Mouse (Mus musculus) heart, embryonic 13.5 days (tissue): ENCODE data around the gene Itpr1. TPM values are rescaled to one million over a fixed set of nuclear protein-coding genes. Genes with fewer than 3 reads are reported as not detected.

Experiments
- ATAC-seq: fragments of 200-750 bp; cut with Nextera tagmentation; 2 replicates; pipeline ENCODE4 v1.8.0; 2017; ENCODE audit warnings: moderate TSS enrichment; ENCODE audit not compliant: insufficient number of reproducible peaks, low FRiP score, low TSS enrichment; ENCODE audit errors: extremely low read depth
- H3K27ac ChIP-seq: fragments of 300-500 bp; sonication (generic); replicated peaks from 2 replicates; pipeline ENCODE4 v1.5.1; 2015; ENCODE audit warnings: moderate library complexity, mild to moderate bottlenecking, inconsistent platforms
- H3K27me3 ChIP-seq: fragments of 300-500 bp; sonication (generic); replicated peaks from 2 replicates; pipeline ENCODE4 v1.6.1; 2015; ENCODE audit warnings: mild to moderate bottlenecking, inconsistent platforms
- H3K36me3 ChIP-seq: fragments of 300-500 bp; sonication (generic); 2 replicates; pipeline ENCODE4 v1.6.1; 2015; ENCODE audit warnings: mild to moderate bottlenecking, inconsistent platforms
- H3K4me1 ChIP-seq: fragments of 300-500 bp; sonication (generic); 2 replicates; pipeline ENCODE4 v1.6.1; 2015; ENCODE audit warnings: inconsistent platforms
- H3K4me2 ChIP-seq: fragments of 300-500 bp; sonication (generic); 2 replicates; pipeline ENCODE4 v1.6.1; 2015; ENCODE audit warnings: inconsistent platforms, mild to moderate bottlenecking, moderate library complexity
- H3K4me3 ChIP-seq: fragments of 300-500 bp; sonication (generic); 2 replicates; pipeline ENCODE4 v1.5.1; 2015; ENCODE audit warnings: moderate library complexity, mild to moderate bottlenecking, inconsistent platforms
- H3K9ac ChIP-seq: fragments of 300-500 bp; sonication (generic); 2 replicates; pipeline ENCODE4 v1.6.1; 2015; ENCODE audit warnings: inconsistent platforms, mild to moderate bottlenecking, moderate library complexity
- H3K9me3 ChIP-seq: fragments of 300-500 bp; sonication (generic); 2 replicates; pipeline ENCODE4 v1.6.1; 2016; ENCODE audit warnings: inconsistent platforms
- WGBS: fragments of 180-500 bp; shearing (Covaris S2); methylation state at CpG from one replicate; pipeline ENCODE4 v1.1.7; 2015; ENCODE audit warnings: mixed read lengths; 5-methylcytosine and 5-hydroxymethylcytosine counted together
- polyA plus RNA-seq: library from polyadenylated mRNA; unstranded; fragments of >200 nt; fragmentation: Nextera tagmentation; extraction: Ambion mirVana; gene quantifications from 2 replicates; pipeline ENCODE4 v1.2.1, GENCODE M21; 2015

Itpr1 gene
- polyA plus RNA-seq, 1 experiment from 2014 or later, result 12.1 TPM

DNA sequence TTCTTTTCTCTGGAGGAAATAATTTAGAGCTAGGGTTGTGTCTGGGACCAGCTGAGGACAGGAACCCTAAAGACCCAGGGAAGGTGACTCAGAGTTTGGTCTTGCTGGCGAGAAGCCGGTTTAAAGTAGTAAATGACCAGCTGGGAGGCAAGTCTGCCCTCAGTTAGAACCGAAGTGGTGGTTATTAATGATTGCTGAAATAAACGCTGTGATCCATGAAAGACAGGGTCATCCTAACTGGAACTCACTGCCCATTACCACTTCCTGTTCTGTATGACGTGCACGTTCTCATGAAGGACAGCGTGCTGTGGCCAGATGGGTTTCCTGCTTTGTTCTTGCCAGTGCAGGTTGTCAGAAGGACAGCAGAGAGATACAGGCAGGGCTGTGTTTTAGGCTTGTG, 232.1 kb downstream of the Itpr1 start:
- 79% methylated on average over 7 of the region's 7 CpGs for WGBS
- no peak overlapping the region; the same call in 1 of the 2 replicates for H3K9ac ChIP-seq
- H3K4me3 ChIP-seq, result no peak overlapping the region

GRCm38 (mm10) chr6:108446766-108447165, 233.9 kb downstream of the Itpr1 start:
- Histone ChIP-seq H3K4me3 (no peak overlapping the region), H3K27ac (peak overlapping the region; percentile 85)

More for the DNA sequence above, 232.1 kb downstream of the Itpr1 start:
- H3K9me3 ChIP-seq, result peaks cover 7% of the 10 kb centered on the region; the same call in 1 of the 2 replicates
- H3K27ac ChIP-seq, result peak overlapping the region; percentile 50
- peaks cover 50% of the 10 kb centered on the region for H3K4me1 ChIP-seq
- H3K4me2 ChIP-seq, result no peak overlapping the region
- peaks cover 39% of the 10 kb centered on the region for H3K36me3 ChIP-seq
- ATAC-seq, result no peak
- H3K27me3 ChIP-seq, result no peaks in the 10 kb centered on the region

GRCm38 (mm10) chr6:108447179-108447845, 234.4 kb downstream of the Itpr1 start:
- no peaks in the 10 kb centered on the region for H3K9me3 ChIP-seq
- H3K27ac ChIP-seq, result peak overlapping the region; percentile 85
- peaks cover 64% of the 10 kb centered on the region for H3K4me1 ChIP-seq
- ATAC-seq, result no peak
- peak overlapping the region; percentile 30; the same call in 1 of the 2 replicates for H3K4me2 ChIP-seq
- 40% methylated on average over 8 of the region's 8 CpGs for WGBS
- no peaks in the 10 kb centered on the region for H3K27me3 ChIP-seq
- H3K36me3 ChIP-seq, result peaks cover 25% of the 10 kb centered on the region
- no peak overlapping the region for H3K9ac ChIP-seq
- H3K4me3 ChIP-seq, result no peak overlapping the region

More at GRCm38 (mm10) chr6:108446766-108447165, 233.9 kb downstream of the Itpr1 start:
- Histone ChIP-seq H3K4me2 (no peak overlapping the region), H3K36me3 (peaks cover 30% of the 10 kb centered on the region), H3K9ac (no peak overlapping the region), H3K27me3 (no peaks in the 10 kb centered on the region), H3K9me3 (no peaks in the 10 kb centered on the region), H3K4me1 (peaks cover 62% of the 10 kb centered on the region)
- no peak for ATAC-seq
- WGBS, result 58% methylated on average over 1 of the region's 1 CpGs

DNA sequence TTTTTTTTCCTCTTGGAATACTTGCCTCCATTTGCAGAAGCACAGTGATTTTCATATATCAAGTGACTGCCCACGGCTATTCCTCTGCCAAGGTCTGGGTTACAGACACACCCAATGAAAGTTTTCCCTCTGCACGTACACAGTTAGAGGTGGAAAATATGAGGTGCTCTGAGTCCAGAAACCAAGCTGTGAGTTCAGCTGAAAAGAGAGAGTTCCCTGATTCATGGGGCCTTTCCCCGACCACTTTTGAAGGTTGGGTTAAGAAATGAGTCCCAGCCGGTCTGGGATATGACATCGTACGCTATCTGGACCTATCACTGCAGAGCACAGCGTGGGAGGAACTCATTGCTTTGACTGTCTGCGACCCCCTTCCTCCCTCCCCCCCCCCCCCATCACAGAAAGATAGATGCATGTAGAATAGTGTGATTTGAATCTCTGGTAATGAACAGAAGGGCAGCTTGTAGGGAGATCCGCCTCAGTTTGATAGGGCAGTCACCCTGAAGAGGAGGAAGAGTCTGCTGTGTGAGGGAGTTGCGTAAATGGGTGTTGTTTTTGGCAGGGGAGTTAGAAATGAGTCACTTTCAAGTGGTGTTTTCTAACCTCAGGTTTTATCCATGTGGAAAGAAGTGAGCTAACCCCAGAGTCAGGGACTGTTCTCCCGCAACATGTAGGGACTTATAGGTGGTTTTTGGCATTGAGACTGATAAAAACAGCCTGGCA, 235.3 kb downstream of the Itpr1 start:
- peak; percentile 9; the same call in 1 of the 2 replicates for ATAC-seq
- peaks cover 64% of the 10 kb centered on the region for H3K4me1 ChIP-seq
- H3K4me3 ChIP-seq, result no peak overlapping the region
- H3K9me3 ChIP-seq, result no peaks in the 10 kb centered on the region
- peak overlapping the region; percentile 30 for H3K4me2 ChIP-seq
- H3K27ac ChIP-seq, result peak overlapping the region; percentile 85
- 0 out of 2 replicates have a peak overlapping the region, but pooled peaks have one; percentile 11 for H3K9ac ChIP-seq
- H3K36me3 ChIP-seq, result peaks cover 17% of the 10 kb centered on the region
- WGBS, result 42% methylated on average over 11 of the region's 11 CpGs
- H3K27me3 ChIP-seq, result no peaks in the 10 kb centered on the region

DNA sequence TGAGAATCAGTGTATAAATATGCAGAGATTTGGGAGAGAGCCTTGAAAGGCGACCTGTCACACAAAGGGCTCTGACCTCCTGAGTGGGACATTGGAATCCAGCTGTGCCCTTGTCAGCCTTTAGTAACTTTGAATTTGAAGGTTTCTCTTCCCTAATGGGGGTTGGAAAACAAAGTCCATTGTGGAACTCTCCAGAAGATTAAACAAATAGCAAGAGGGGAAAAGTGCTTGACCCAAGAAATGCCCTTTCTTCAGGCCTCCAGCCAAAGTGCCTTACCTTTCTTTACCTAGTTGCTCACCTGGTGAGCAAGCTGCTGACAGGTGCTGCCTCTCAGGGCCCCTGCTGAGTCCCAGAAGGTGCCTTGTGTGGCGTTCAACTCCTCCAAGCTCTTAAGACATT, 236.0 kb downstream of the Itpr1 start:
- Histone ChIP-seq H3K27me3 (no peaks in the 10 kb centered on the region), H3K4me1 (peaks cover 58% of the 10 kb centered on the region), H3K4me3 (no peak overlapping the region), H3K9me3 (no peaks in the 10 kb centered on the region), H3K4me2 (no peak overlapping the region), H3K36me3 (peaks cover 13% of the 10 kb centered on the region; the same call in 1 of the 2 replicates), H3K27ac (peak overlapping the region; percentile 85), H3K9ac (no peak overlapping the region)
- no peak for ATAC-seq
- 67% methylated on average over 2 of the region's 2 CpGs for WGBS

DNA sequence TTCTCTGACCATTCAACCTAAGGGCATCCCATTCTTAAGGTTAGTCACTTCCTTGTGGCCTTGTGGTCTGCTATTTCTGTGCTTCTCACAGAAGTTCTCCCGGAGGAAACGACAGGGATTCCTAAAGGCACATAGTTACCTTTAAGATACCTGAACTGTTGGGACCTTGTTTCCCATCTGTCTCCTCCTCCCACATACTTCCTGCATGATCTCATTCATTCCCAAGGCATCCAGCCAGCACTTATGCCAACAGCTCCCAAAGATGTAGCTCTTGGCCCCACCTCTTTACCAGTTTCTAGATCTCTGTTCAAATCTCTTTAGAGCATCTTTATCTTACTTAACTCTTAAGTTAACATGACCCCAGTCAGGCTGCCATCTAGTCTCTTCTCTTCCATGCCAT, 238.6 kb downstream of the Itpr1 start:
- Histone ChIP-seq H3K27ac (0 out of 2 replicates have a peak overlapping the region, but pooled peaks have one; percentile 8), H3K9me3 (no peaks in the 10 kb centered on the region), H3K9ac (no peak overlapping the region), H3K4me2 (no peak overlapping the region), H3K36me3 (peaks cover 10% of the 10 kb centered on the region; the same call in 1 of the 2 replicates), H3K27me3 (no peaks in the 10 kb centered on the region), H3K4me1 (peaks cover 59% of the 10 kb centered on the region), H3K4me3 (no peak overlapping the region)
- no peak for ATAC-seq
- 44% methylated on average over 2 of the region's 2 CpGs for WGBS

DNA sequence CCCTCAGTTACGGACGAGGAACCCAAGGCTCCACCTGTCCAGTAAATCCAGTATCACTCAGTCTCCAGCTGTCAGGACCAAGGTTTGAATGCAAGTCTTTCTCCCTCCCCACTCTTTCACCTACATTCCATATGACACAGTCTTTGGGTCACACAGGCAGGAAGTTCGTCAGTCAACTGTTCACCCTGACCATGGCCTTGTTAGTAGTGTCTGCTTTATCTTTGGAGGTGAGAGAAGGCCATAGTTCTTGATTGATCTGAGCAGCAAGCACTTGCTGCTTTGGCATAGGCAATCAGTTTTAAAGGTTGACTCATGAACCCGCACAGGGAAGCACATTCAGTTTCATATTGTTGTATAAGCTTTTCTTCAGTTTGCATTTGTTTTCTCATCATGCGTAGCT, 240.7 kb downstream of the Itpr1 start:
- H3K4me3 ChIP-seq, result no peak overlapping the region
- no peak overlapping the region for H3K9ac ChIP-seq
- H3K27ac ChIP-seq, result no peak overlapping the region
- H3K27me3 ChIP-seq, result no peaks in the 10 kb centered on the region
- no peak overlapping the region for H3K4me2 ChIP-seq
- H3K36me3 ChIP-seq, result peaks cover 10% of the 10 kb centered on the region; the same call in 1 of the 2 replicates
- peaks cover 57% of the 10 kb centered on the region for H3K4me1 ChIP-seq
- ATAC-seq, result no peak
- 80% methylated on average over 5 of the region's 5 CpGs for WGBS
- H3K9me3 ChIP-seq, result no peaks in the 10 kb centered on the region

- H3K27me3 ChIP-seq, result no peaks in the 10 kb centered on the region
- H3K4me2 ChIP-seq, result no peak overlapping the region
- H3K9ac ChIP-seq, result no peak overlapping the region
- no peak for ATAC-seq
- 67% methylated on average over 16 of the region's 16 CpGs for WGBS
- H3K4me3 ChIP-seq, result no peak overlapping the region
- H3K9me3 ChIP-seq, result no peaks in the 10 kb centered on the region
- H3K4me1 ChIP-seq, result peaks cover 56% of the 10 kb centered on the region
- H3K36me3 ChIP-seq, result peaks cover 10% of the 10 kb centered on the region; the same call in 1 of the 2 replicates
- H3K27ac ChIP-seq, result 0 out of 2 replicates have a peak overlapping the region, but pooled peaks have one; percentile 75
These were observed 241.4 kb downstream of the Itpr1 start for GRCm38 (mm10) chr6:108454061-108454891.

GRCm38 (mm10) chr6:108454979-108455836, 242.3 kb downstream of the Itpr1 start:
- Histone ChIP-seq H3K4me1 (peaks cover 56% of the 10 kb centered on the region), H3K27me3 (no peaks in the 10 kb centered on the region), H3K36me3 (peaks cover 6% of the 10 kb centered on the region; the same call in 1 of the 2 replicates), H3K4me2 (no peak overlapping the region), H3K4me3 (no peak overlapping the region), H3K27ac (peak overlapping the region; percentile 75), H3K9me3 (no peaks in the 10 kb centered on the region), H3K9ac (peak overlapping the region; percentile 71; the same call in 1 of the 2 replicates)
- 77% methylated on average over 7 of the region's 7 CpGs for WGBS
- no peak for ATAC-seq
